Mouse (Mus musculus) liver, embryonic 11.5 days (tissue): ENCODE results near the gene Gm45140. TPM values are rescaled to one million over a fixed set of nuclear protein-coding genes. Genes with fewer than 3 reads are reported as not detected.

Experiments
- ATAC-seq: fragments of 200-750 bp; cut with Nextera tagmentation; replicated peaks from 2 replicates; pipeline ENCODE4 v1.8.0; 2017; ENCODE audit warnings: moderate number of reproducible peaks, mild to moderate bottlenecking, moderate TSS enrichment, moderate library complexity; ENCODE audit not compliant: low FRiP score
- DNase-seq: peaks from one replicate; pipeline ENCODE4 v3.0.0-alpha.2; 2017; ENCODE audit warnings: low spot score
- H3K27ac ChIP-seq: fragments of 300-500 bp; sonication (generic); 2 replicates; pipeline ENCODE4 v1.5.1; 2014; ENCODE audit warnings: mild to moderate bottlenecking, low read depth, low read length, control low read depth
- H3K27me3 ChIP-seq: fragments of 300-500 bp; sonication (generic); replicated peaks from 2 replicates; pipeline ENCODE4 v1.6.1; 2014; ENCODE audit warnings: low read length, mixed read lengths; ENCODE audit not compliant: control insufficient read depth, insufficient read depth
- H3K36me3 ChIP-seq: fragments of 300-500 bp; sonication (generic); 2 replicates; pipeline ENCODE4 v1.6.1; 2014; ENCODE audit warnings: mild to moderate bottlenecking, low read length, moderate library complexity, mixed read lengths; ENCODE audit not compliant: control insufficient read depth, insufficient read depth
- H3K4me1 ChIP-seq: fragments of 300-500 bp; sonication (generic); replicated peaks from 2 replicates; pipeline ENCODE4 v1.6.1; 2014; ENCODE audit warnings: low read length, mixed read lengths; ENCODE audit not compliant: control insufficient read depth, insufficient read depth
- H3K4me2 ChIP-seq: fragments of 300-500 bp; sonication (generic); 2 replicates; pipeline ENCODE4 v1.6.1; 2014; ENCODE audit warnings: mild to moderate bottlenecking, control low read depth, moderate library complexity
- H3K4me3 ChIP-seq: fragments of 300-500 bp; sonication (generic); 2 replicates; pipeline ENCODE4 v1.5.1; 2014; ENCODE audit warnings: low read depth, low read length, control low read depth
- H3K9ac ChIP-seq: fragments of 300-500 bp; sonication (generic); 2 replicates; pipeline ENCODE4 v1.6.1; 2014; ENCODE audit warnings: low read depth, low read length, control low read depth
- H3K9me3 ChIP-seq: fragments of 300-500 bp; sonication (generic); 2 replicates; pipeline ENCODE4 v1.6.1; 2016; ENCODE audit warnings: low read length, inconsistent platforms, mixed read lengths; ENCODE audit not compliant: control insufficient read depth
- WGBS: fragments of 180-500 bp; shearing (Covaris S2); extraction: QIAGEN DNeasy Blood & Tissue Kit; methylation state at CpG from one replicate; pipeline ENCODE4 v1.1.7; 2014; 5-methylcytosine and 5-hydroxymethylcytosine counted together
- polyA plus RNA-seq: library from polyadenylated mRNA; unstranded; fragments of >200 nt; fragmentation: Nextera tagmentation; extraction: Ambion mirVana; gene quantifications from 2 replicates; pipeline ENCODE4 v1.2.1, GENCODE M21; 2014

The Gm45140 gene
- polyA plus RNA-seq, 1 experiment from 2014 or later, result 7.8 TPM

DNA sequence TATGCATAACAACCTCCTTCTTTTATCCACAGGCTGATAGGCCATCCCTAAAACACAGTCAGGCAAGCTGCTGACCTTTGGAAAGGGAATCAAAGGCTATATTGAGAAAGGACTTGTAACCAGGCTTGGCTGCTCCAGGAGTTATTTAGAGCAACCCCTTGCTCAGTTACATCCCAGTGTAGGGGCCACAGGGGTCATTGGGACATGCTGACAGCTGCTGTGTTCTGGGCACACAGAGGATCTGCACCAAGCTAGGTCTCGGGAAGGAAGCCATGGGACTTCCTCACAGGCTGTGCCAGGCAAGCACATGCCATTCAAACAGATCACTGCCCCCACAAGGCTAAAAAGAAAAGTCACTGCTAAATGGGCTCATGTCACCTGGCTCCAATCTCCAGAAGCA lies 37.5 kb upstream of the Gm45140 start:
- Histone ChIP-seq H3K36me3 (no peaks in the 10 kb centered on the region), H3K27me3 (no peaks in the 10 kb centered on the region), H3K4me3 (no peak overlapping the region), H3K9me3 (no peaks in the 10 kb centered on the region), H3K4me1 (peaks cover 15% of the 10 kb centered on the region), H3K27ac (no peak overlapping the region), H3K9ac (no peak overlapping the region), H3K4me2 (no peak overlapping the region)
- no peak for DNase-seq
- 54% methylated on average over 1 of the region's 1 CpGs for WGBS
- no peak for ATAC-seq

DNA sequence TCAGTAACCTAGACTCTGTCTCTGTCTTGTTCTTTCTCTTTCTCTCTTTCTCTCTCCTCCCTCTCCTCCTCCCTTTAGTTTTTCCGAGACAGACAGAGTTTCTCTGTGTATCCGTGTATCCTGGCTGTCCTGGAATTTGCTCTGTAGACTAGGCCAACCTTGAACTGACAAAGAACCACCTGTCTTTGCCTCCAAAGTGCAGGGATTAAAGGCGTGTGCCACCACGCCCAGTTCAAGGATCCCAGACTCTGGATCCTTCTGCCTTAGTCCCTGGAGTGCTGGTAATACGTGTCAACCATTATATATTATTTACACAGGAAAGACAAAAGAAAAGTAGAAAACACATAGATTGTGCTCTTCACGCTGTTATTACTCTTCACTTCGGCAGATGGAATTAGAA lies 35.6 kb upstream of the Gm45140 start:
- WGBS, result 85% methylated on average over 7 of the region's 7 CpGs
- ATAC-seq (no peak), DNase-seq (no peak)
- Histone ChIP-seq H3K27ac (no peak overlapping the region), H3K9ac (no peak overlapping the region), H3K4me1 (peaks cover 22% of the 10 kb centered on the region), H3K4me3 (no peak overlapping the region), H3K9me3 (no peaks in the 10 kb centered on the region), H3K27me3 (no peaks in the 10 kb centered on the region), H3K36me3 (no peaks in the 10 kb centered on the region), H3K4me2 (no peak overlapping the region)

DNA sequence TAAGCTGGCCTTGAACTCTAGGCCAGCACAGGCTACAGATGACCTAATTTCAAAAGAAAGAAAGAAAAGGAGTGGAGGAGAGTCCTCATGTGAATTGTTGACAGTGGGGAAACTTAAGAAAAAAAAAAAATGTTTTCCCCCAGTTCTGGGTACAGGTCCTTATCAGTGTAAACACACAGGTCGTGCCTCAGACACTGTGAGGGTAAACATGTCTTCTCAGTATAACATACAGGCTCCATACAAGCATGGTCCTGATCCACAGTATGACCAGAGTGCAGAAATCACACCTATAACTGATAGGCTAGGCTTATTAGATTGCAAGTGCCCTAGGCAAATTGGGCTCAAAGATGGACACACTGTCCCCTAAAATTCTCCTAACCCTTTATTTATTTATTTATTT lies 34.8 kb upstream of the Gm45140 start:
- peak; percentile 71 for ATAC-seq

DNA sequence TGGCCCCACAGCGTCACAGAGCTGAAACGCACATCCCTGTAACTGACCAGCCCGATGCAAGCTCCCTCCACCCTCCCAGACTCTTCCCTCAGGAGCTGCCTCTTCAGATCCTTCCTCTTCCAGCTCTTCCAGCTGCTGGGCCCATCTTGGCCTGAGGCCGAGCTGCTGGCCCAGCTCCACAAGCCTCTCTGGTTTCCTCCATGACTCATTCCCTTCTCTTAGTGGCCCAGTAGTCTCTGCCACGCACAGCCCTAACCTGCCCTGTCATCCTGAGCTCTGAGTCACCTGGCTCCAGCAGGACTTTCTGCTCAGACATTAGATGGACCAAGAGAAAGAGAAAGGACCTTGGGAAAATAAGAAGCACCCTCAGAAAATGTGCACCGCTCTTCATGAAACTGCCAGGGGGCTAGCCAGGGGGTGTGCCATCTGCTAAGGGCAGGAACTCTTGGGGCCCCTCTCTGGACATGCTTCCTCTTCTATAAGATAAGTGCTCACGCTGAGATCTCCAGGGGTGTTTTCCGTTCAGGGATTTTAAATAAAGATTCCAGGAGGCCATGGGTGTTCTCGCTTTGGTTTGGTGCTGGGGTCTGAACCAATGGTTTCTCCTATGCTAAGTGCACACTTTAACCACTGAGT lies 33.4 kb upstream of the Gm45140 start:
- Histone ChIP-seq H3K9ac (no peak overlapping the region), H3K36me3 (no peaks in the 10 kb centered on the region), H3K4me2 (peak overlapping the region; percentile 37), H3K27ac (peak overlapping the region; percentile 50; the same call in 1 of the 2 replicates), H3K4me1 (peaks cover 22% of the 10 kb centered on the region), H3K9me3 (no peaks in the 10 kb centered on the region), H3K27me3 (no peaks in the 10 kb centered on the region), H3K4me3 (no peak overlapping the region)
- ATAC-seq, result 0 out of 2 replicates have a peak, but pooled peaks have one; percentile 26
- no peak for DNase-seq
- WGBS, result 54% methylated on average over 9 of the region's 9 CpGs

More for the DNA sequence above, 34.8 kb upstream of the Gm45140 start:
- no peaks in the 10 kb centered on the region for H3K9me3 ChIP-seq
- no peak overlapping the region for H3K4me3 ChIP-seq
- no peak overlapping the region for H3K27ac ChIP-seq
- no peaks in the 10 kb centered on the region for H3K27me3 ChIP-seq
- 26% methylated on average over 1 of the region's 1 CpGs for WGBS
- no peak overlapping the region for H3K4me2 ChIP-seq
- no peak for DNase-seq
- no peaks in the 10 kb centered on the region for H3K36me3 ChIP-seq
- no peak overlapping the region for H3K9ac ChIP-seq
- H3K4me1 ChIP-seq, result peaks cover 22% of the 10 kb centered on the region

DNA sequence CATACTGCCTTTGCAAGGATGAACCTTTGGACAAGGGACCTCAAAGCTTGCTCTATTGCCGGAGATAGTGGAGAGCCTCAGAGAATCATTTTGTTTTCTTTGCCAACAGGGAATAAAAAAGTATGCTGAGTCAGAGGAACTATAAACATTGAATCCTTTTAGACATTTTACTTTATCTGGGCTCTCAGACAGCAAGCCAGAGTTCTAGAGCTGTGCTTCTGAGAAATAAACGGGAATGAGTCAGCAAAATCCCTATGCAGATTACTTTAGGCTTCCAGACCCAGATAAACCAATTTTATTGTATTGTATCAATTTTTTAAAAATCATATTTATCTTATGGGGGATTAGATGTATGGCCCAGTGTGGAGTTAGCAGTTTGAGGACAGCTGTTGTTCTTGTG lies 31.7 kb upstream of the Gm45140 start:
- H3K4me1 ChIP-seq, result peaks cover 22% of the 10 kb centered on the region
- 0 out of 2 replicates have a peak, but pooled peaks have one; percentile 54 for ATAC-seq
- H3K4me3 ChIP-seq, result no peak overlapping the region
- no peaks in the 10 kb centered on the region for H3K36me3 ChIP-seq
- no peak for DNase-seq
- 0 out of 2 replicates have a peak overlapping the region, but pooled peaks have one; percentile 4 for H3K4me2 ChIP-seq
- no peak overlapping the region for H3K9ac ChIP-seq
- H3K27me3 ChIP-seq, result no peaks in the 10 kb centered on the region
- H3K9me3 ChIP-seq, result no peaks in the 10 kb centered on the region
- no peak overlapping the region for H3K27ac ChIP-seq
- WGBS, result 52% methylated on average over 2 of the region's 2 CpGs

DNA sequence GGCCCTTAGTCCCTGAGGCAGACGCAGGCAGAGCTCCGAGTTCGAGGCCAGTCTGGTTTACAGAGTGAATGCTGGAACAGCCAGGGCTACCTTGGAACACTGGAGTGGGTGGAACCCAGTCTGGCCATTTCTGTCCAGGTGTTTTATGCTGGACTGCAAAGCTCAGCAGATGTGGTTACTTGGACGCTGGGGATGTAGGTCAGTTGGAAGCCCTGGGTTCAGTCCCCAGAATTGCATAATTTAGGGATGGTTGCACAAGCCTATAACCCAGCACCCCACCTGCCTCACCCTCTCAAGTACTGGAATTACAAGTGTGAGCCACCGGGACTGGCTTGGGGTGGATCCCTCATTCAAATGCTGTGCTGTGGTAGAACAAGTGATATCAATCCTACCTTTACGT lies 30.6 kb upstream of the Gm45140 start:
- WGBS, result 76% methylated on average over 6 of the region's 6 CpGs
- Histone ChIP-seq H3K27me3 (no peaks in the 10 kb centered on the region), H3K9ac (no peak overlapping the region), H3K4me1 (peaks cover 22% of the 10 kb centered on the region), H3K27ac (no peak overlapping the region), H3K4me2 (no peak overlapping the region), H3K9me3 (no peaks in the 10 kb centered on the region), H3K4me3 (no peak overlapping the region), H3K36me3 (no peaks in the 10 kb centered on the region)
- ATAC-seq, result no peak
- no peak for DNase-seq

DNA sequence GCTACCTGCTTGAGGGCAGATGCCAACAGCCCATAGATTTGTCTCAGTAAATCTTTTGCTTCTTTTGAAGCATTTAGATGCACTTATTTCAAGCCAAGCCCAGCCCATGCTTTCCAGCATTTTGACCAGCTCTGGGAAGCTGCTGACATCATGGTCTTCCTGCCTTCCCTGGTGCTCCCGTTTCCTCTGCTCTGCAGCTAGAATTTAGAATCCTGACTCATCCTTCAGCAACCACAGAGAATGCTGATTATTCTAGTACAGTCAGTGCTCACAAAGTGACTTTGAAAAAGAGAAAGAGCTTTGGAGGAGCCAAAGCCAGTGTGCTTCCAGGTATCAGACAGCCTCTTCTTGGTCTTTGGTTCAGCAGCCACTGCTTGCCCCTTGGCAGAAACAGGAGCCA lies 21.5 kb upstream of the Gm45140 start:
- Histone ChIP-seq H3K4me1 (no peaks in the 10 kb centered on the region), H3K4me2 (no peak overlapping the region), H3K36me3 (no peaks in the 10 kb centered on the region), H3K27me3 (no peaks in the 10 kb centered on the region), H3K9me3 (no peaks in the 10 kb centered on the region), H3K27ac (no peak overlapping the region), H3K9ac (no peak overlapping the region), H3K4me3 (no peak overlapping the region)
- WGBS, result 46% methylated on average over 1 of the region's 1 CpGs
- DNase-seq (no peak), ATAC-seq (no peak)

DNA sequence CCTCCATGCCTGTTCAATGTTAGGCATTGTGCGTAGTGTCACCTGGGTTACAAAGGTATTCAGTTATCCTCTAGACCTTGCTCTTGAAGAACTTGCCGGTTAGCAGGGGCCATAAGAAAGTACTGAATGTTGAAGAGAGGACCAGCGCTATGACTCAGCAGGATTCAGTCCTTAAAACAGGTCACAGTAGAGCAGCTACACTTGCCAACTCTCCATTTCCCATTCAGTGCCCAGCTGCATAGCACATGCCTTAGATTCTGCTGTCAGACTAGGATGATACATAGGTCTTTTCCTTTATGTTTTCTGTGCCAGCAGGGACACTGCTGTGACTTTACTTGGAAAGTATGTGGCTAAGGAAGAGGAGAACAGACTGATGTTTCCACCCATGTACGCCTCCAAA lies 17.9 kb upstream of the Gm45140 start:
- Histone ChIP-seq H3K9me3 (no peaks in the 10 kb centered on the region), H3K27me3 (no peaks in the 10 kb centered on the region), H3K36me3 (0 out of 2 replicates have a peak, but pooled peaks cover 2% of the 10 kb centered on the region), H3K4me2 (no peak overlapping the region), H3K4me1 (peaks cover 2% of the 10 kb centered on the region), H3K27ac (no peak overlapping the region), H3K4me3 (no peak overlapping the region), H3K9ac (no peak overlapping the region)
- WGBS, result 82% methylated on average over 4 of the region's 4 CpGs
- DNase-seq (no peak), ATAC-seq (no peak)

DNA sequence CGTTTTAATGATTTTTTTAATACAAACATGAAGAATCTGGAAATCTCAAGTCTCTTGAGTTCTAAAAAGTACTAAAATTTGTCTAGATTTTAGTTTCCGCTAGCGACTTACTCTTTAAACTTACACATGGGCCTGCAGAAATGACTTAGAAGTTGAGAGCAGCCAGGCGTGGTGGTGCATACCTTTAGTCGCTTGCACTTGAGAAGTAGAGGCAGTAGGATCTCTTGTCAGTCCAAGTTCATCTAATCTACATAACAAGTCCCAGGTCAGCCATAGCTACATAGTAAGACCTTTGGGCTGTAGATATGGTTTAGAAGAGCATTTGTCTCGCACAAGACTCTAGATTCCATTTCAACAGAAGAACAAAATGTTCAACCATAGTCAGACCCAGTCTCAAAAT lies 16.3 kb upstream of the Gm45140 start:
- no peaks in the 10 kb centered on the region for H3K9me3 ChIP-seq
- DNase-seq (no peak), ATAC-seq (no peak)
- H3K4me2 ChIP-seq, result peak overlapping the region; percentile 91
- H3K4me3 ChIP-seq, result peak overlapping the region; percentile 99; the same call in 1 of the 2 replicates
- peaks cover 16% of the 10 kb centered on the region for H3K4me1 ChIP-seq
- H3K27me3 ChIP-seq, result no peaks in the 10 kb centered on the region
- WGBS, result 76% methylated on average over 6 of the region's 6 CpGs
- H3K9ac ChIP-seq, result no peak overlapping the region
- peak overlapping the region; percentile 19; the same call in 1 of the 2 replicates for H3K27ac ChIP-seq
- H3K36me3 ChIP-seq, result peaks cover 14% of the 10 kb centered on the region
